Mouse (Mus musculus): ENCODE measurements around the gene Kdr.

- TF ChIP-seq CTCF (IDR thresholded peaks at IDR 0.05; ENCODE audit: low read depth) (no peak), EP300 (optimal IDR thresholded peaks at IDR 0.05) (no peak)
These were observed 2.9 kb downstream of the Kdr start for GRCm38 (mm10) chr5:75975398-75975797.
